Mouse (Mus musculus) urinary bladder, postnatal 25 days (tissue): ENCODE measurements around the gene Prdx2.

ENCODE experiments used
- DNase-seq: peaks from one replicate; pipeline ENCODE4 v3.0.0; 2022; ENCODE audit warnings: low spot score

Gene Prdx2

DNA sequence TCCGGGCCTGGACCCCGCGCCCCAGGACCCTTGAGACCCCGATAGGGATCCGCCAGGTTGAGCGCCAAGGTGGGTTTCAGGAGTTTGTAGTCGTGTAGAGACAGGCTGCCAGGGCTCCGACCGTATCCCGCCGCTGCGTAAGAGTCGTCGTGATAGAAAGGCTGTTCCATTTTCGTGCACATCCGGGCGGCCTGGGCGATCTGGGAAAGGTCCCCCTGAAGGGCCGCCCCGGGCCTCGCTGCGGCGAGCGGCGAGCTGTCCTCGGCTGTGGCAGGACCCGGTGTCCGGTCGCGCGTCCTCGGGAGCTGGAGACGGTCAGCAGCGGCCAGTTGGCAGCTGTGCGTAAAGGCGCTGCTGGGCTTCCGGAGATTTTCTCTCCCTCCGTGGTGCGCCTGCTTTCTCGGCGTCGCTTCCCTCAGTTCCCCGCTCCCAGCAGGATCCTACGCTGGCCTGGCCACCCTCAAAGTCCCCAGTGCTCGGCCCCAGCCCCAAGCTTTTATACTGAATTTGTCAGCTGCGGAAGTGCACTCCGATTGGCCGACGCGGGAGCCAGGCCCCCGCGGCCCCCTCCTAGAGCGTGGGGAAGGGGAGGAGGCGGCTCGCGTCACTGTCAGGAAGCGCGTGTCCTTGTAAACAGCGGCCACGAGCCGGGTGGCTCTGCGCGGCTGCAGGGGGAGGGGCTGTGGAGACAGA lies 9.0 kb downstream of the Prdx2 start, which contains the start of gene Junb:
Junb (minus strand) TSS at position 471 of the 693 bp plus-strand sequence.
- DNase-seq = peak; percentile 96

GRCm38 (mm10) chr8:84979599-84980421 lies 10.4 kb downstream of the Prdx2 start:
- DNase-seq = peak; percentile 89

DNA sequence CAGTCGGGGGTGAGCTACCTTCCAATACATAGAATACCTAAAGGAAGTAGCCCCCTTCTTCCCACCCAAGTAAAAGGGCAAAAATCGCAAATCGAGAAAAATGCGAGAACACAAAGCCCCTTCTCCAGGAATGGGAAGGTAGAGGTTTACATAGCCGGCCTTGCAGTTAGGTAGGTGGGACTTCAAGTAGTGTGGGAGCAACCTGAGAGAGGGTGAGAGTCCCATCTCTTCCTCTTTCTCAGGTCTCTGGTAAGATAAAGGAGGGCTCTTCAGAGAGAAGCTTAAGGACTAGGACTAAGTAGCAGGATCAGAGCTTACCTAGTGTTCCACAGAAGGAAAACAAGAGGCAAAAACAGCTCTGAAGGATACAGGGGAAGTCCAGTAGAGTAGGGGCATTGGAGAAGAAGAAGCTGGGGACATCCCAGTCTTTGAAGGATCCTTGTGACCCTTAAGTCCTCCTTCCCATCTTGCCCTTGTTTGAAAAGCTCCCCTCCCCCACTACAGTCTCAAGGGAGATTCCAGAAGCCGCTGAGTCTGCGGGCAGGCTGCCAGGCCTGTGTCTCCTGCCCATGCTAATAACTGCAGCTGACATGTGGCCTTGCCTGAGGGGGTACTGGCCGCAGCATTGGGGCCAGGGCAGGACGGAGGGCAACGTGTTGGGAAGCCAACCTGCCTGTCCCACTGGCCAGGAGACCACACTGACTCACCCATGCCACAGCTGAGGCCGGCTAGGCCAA lies 11.4 kb downstream of the Prdx2 start:
- peak; percentile 73 for DNase-seq

DNA sequence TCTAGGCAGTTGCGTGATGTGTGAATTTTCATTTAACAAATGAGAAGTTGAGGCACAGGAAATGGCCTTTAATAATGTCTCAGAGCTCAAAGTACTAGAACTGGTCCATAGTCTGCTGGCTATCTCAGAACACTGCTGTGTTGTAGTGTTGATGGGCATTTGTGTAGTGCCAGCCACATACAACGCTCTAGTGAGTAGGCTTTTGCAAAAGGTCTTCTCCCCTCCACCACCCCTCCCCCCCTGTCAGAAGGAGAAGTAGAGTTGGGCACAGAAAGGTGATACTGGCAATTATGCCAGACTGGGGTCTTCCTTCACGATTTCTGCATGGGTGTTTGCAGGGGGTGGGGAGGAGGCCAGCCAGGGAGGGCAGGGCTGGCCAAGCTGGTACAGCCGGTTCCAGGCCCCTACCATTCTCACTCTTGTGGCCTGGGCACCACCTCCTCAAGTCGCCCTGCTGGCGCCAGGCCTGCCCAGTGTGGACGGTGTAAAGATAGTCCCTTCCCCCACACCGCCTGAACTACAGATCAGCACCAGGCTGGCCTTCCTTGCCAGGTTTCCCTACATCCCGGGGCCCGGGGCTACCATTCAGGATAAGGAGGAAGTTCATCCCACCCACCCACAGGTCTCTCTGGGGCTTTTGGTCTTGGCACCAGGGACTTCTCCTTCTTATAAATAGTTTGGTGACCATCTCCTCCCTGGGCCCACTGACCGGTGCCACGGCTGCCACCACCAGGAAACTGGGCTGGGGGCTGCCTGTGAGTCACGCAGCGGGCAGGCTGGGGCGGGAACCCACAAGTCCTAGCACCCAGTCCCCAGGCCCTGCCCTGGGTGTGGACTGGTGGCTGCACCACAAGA lies 12.5 kb downstream of the Prdx2 start:
- DNase-seq = peak; percentile 51

DNA sequence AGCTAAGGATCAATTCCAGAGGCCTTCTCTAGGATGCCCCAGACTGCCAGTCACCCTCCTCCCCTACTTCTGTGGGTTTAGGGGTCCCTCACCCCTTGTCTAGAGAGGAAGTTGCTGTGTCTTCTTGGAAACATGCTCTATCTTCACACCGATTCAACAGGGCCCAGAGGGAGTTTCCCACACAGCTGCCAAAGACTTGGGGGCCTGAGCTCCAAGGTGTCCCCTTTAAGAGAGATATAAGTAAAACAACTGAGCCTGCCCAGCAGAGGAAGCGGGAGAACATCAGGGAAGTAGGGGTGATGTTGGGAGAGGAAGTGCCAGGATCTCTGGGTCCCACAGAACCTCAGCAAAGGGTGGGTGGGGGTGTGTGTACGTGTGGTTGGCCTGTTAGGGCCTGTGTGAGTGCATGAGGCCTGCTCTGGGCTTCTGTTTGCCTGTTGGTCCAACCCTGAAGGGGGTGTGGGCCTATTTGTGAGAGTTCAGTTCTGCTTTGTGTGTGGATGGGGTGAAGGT lies 13.2 kb downstream of the Prdx2 start:
- peak; percentile 39 for DNase-seq

DNA sequence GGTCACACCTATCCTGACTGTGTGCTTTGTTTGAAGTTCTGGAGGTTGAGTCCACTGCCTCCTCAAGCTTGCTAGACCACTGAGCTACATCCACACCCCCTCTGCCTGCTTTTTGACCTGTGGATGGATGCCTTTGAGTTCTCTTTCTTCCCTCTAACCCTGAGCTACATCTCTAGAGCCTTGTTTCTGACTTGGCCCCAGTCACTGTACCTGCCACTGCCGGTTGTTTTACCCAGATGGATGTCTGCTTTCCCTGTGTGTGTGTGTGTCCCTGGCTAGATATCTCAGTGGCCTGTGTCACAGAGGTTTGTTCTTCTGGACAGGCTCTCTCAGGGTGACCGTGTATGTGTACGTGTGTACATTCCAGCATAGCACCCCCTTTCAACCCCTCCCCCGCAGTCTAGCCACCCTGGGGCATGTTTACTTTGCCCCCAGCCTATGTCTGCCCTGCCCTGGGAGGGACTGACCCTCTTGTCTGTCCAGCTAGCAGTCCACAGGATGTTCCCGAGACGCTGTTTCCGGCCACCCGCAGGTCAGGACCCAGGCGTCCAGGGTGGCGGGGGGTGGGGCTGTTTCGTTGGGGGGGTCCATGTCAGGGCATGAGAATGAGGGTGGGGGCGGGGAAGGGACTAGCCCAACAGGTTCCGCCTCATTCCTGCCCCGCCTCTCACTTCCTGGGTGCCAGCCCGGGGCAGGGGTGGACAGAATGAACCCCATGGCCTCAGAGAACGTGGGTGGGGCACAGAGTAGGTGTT lies 15.1 kb downstream of the Prdx2 start:
- DNase-seq = peak; percentile 54

- no peak for DNase-seq
Measured at GRCm38 (mm10) chr8:84985049-84985683, 15.8 kb downstream of the Prdx2 start.

GRCm38 (mm10) chr8:84985684-84986378 lies 16.4 kb downstream of the Prdx2 start:
- DNase-seq = peak; percentile 81

GRCm38 (mm10) chr8:84986379-84986945 lies 17.1 kb downstream of the Prdx2 start:
- DNase-seq = no peak

DNA sequence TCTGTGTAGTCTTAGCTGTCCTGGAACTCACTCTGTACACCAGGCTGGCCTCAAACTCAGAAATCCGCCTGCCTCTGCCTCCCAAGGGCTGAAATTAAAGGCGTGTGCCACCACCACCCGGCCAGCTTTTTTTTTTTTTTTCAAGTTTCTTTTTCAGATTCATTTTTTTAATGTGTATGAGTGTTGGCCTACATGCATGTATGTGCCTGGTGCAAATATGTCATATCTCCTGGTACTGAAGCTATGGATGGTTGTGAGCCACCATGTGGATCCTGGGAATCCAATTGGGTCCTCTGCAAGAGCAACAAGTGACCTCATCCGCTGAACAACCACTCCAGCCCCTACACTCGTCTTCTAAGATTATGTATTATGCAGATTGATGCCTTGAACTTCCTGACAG lies 18.0 kb downstream of the Prdx2 start:
- no peak for DNase-seq

DNA sequence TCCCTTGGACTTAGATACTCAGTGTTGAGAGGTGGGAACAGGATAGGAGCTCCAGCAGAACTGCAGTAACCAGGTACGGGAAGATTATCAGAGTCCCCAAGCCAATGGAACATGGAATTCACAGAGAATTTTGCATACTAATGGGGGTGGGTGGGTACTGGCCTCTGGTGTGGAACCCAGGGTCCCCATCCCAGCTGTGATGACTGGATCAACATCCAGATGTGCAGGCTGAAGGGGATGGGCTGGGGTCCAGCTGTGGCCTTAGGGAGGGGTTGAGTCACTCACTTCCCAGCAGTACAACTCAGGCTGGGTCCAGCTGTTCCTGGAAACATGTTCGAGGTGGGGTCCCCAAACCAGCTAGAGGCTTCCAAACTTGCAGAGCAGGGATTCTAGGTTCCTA lies 18.5 kb downstream of the Prdx2 start:
- DNase-seq = no peak

- peak; percentile 69 for DNase-seq
Measured at GRCm38 (mm10) chr8:84989311-84989731, 19.9 kb downstream of the Prdx2 start.

DNA sequence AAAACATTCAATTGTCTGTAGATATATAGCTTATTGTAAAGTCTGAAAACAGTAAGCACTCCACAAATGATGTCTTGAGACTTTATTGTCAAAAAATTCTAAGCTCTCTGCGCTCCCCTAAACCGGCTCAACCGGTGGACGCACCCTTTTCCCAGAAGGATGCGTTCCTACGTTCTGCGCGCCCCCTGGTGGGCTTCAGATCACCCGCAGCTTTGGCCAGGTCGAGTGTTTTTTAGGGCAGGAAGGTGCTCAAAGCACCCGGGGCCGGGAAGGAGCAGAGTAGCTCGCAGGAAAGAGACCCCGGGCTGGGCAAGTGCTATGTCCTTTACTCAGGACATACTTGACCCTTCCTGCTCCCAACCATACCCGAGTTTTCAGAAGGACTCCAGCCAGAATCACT lies 20.4 kb downstream of the Prdx2 start:
- peak; percentile 95 for DNase-seq

DNA sequence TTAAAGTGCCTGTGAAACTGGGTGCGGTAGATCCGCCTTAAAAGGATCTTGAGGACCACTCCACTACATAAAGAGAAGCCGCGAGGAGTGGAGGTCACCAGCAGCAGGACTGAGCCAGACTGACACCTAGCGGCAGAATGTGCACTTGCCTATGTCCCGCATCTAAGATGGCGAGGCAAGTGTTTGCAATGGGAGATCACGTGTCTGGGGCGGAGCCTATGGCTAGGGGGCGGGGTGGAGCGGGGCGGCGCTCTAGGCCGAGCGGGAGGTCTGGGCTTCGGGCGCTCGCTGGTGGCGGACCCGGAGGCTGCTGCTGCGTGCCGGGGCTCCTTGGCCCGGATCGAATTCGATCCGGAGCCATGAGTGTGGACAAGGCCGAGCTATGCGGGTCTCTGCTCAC lies 21.0 kb downstream of the Prdx2 start, which contains the start of gene Hook2:
Hook2 (plus strand) TSS at position 255 of the 400 bp plus-strand sequence.
- DNase-seq = peak; percentile 93

DNA sequence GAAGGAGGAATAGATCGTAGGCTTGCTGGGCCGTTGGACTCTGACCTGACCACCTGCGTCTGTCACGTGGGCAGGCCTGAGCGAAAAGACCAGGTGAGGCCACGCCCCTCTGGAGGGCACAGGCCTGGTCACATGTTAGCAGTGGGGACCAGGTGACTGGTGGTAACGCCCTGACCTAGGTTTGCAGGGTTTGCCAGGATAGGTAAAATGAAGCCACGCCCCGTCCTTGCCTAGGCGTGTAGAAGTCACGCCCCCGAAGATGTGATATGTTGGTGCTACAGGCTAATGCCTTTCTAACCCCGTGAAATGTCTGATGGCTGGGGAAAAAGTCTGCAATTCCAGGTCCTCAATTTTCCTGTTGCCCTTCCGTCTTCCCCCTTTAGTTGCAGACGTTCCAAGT lies 21.4 kb downstream of the Prdx2 start:
- peak; percentile 67 for DNase-seq

GRCm38 (mm10) chr8:84994375-84994774 lies 25.0 kb downstream of the Prdx2 start:
- no peak for DNase-seq

- no peak for DNase-seq
Measured at GRCm38 (mm10) chr8:84995680-84996079, 26.3 kb downstream of the Prdx2 start.

- no peak for DNase-seq
Measured at GRCm38 (mm10) chr8:84996978-84997377, 27.6 kb downstream of the Prdx2 start.
